Mouse (Mus musculus): ENCODE measurements around the gene Prm3. TPM values are rescaled to one million over a fixed set of nuclear protein-coding genes. Genes with fewer than 3 reads are reported as not detected.
"Not testable (repeated sequence)": the region's sequence is repeated elsewhere in the genome, so short reads cannot be mapped to it uniquely, and the experiment has no call there.

Gene Prm3
- polyA plus RNA-seq, 1 experiment from 2014 or later: not detected

GRCm38 (mm10) chr16:10824536-10824935 is 33.8 kb upstream of the Prm3 start:
- 80% methylated on average over 1 of the region's 1 CpGs for WGBS

GRCm38 (mm10) chr16:10821387-10821786 is 30.7 kb upstream of the Prm3 start:
- Histone ChIP-seq H3K4me3 (replicated peaks) (no peak overlapping the region), H3K9ac (replicated peaks) (no peak overlapping the region), H3K27me3 (replicated peaks) (no peaks in the 10 kb centered on the region), H3K36me3 (no peaks in the 10 kb centered on the region), H3K27ac (replicated peaks) (no peak overlapping the region), H3K4me2 (no peak overlapping the region), H3K4me1 (no peaks in the 10 kb centered on the region), H3K9me3 (replicated peaks) (no peaks in the 10 kb centered on the region)
- 69% methylated on average over 4 of the region's 4 CpGs for WGBS
- ATAC-seq (ENCODE audit: low FRiP score): no peak

More at GRCm38 (mm10) chr16:10824536-10824935, 33.8 kb upstream of the Prm3 start:
- Histone ChIP-seq H3K4me1 (no peaks in the 10 kb centered on the region), H3K27me3 (replicated peaks) (no peaks in the 10 kb centered on the region), H3K4me3 (replicated peaks) (no peak overlapping the region), H3K36me3 (no peaks in the 10 kb centered on the region), H3K9me3 (replicated peaks) (no peaks in the 10 kb centered on the region), H3K4me2 (no peak overlapping the region), H3K27ac (replicated peaks) (no peak overlapping the region), H3K9ac (replicated peaks) (no peak overlapping the region)
- no peak for ATAC-seq (ENCODE audit: low FRiP score)

GRCm38 (mm10) chr16:10819966-10820365 is 29.3 kb upstream of the Prm3 start:
- H3K36me3 ChIP-seq: no peaks in the 10 kb centered on the region
- H3K4me1 ChIP-seq: no peaks in the 10 kb centered on the region
- no peak overlapping the region for H3K4me2 ChIP-seq
- H3K9ac ChIP-seq (replicated peaks): no peak overlapping the region
- H3K4me3 ChIP-seq (replicated peaks): no peak overlapping the region
- ATAC-seq (ENCODE audit: low FRiP score): no peak
- WGBS: 73% methylated on average over 3 of the region's 3 CpGs
- H3K9me3 ChIP-seq (replicated peaks): no peaks in the 10 kb centered on the region
- H3K27me3 ChIP-seq (replicated peaks): no peaks in the 10 kb centered on the region
- H3K27ac ChIP-seq (replicated peaks): no peak overlapping the region

GRCm38 (mm10) chr16:10818579-10819135 is 27.9 kb upstream of the Prm3 start:
- ATAC-seq (ENCODE audit: low FRiP score): no peak
- Histone ChIP-seq H3K36me3 (no peaks in the 10 kb centered on the region), H3K27ac (replicated peaks) (no peak overlapping the region), H3K9me3 (replicated peaks) (no peaks in the 10 kb centered on the region), H3K9ac (replicated peaks) (no peak overlapping the region), H3K4me3 (replicated peaks) (no peak overlapping the region), H3K4me2 (no peak overlapping the region), H3K27me3 (replicated peaks) (no peaks in the 10 kb centered on the region), H3K4me1 (no peaks in the 10 kb centered on the region)
- 82% methylated on average over 4 of the region's 4 CpGs for WGBS

- Histone ChIP-seq H3K27me3 (replicated peaks) (no peaks in the 10 kb centered on the region), H3K36me3 (no peaks in the 10 kb centered on the region), H3K9ac (replicated peaks) (no peak overlapping the region), H3K4me1 (no peaks in the 10 kb centered on the region), H3K27ac (replicated peaks) (no peak overlapping the region), H3K4me3 (replicated peaks) (no peak overlapping the region), H3K4me2 (no peak overlapping the region), H3K9me3 (replicated peaks) (no peaks in the 10 kb centered on the region)
- 94% methylated on average over 4 of the region's 4 CpGs for WGBS
- ATAC-seq (ENCODE audit: low FRiP score): no peak
These were observed 24.1 kb upstream of the Prm3 start for GRCm38 (mm10) chr16:10814864-10815263.

- H3K9me3 ChIP-seq (replicated peaks): no peaks in the 10 kb centered on the region
- no peak overlapping the region for H3K4me3 ChIP-seq (replicated peaks)
- H3K9ac ChIP-seq (replicated peaks): no peak overlapping the region
- H3K36me3 ChIP-seq: no peaks in the 10 kb centered on the region
- H3K4me1 ChIP-seq: no peaks in the 10 kb centered on the region
- no peak overlapping the region for H3K27ac ChIP-seq (replicated peaks)
- no peak for ATAC-seq (ENCODE audit: low FRiP score)
- 80% methylated on average over 4 of the region's 4 CpGs for WGBS
- H3K4me2 ChIP-seq: no peak overlapping the region
- H3K27me3 ChIP-seq (replicated peaks): no peaks in the 10 kb centered on the region
These were observed 23.0 kb upstream of the Prm3 start for GRCm38 (mm10) chr16:10813726-10814125.

- Histone ChIP-seq H3K9me3 (replicated peaks) (no peaks in the 10 kb centered on the region), H3K9ac (replicated peaks) (no peak within 1 kb of the TSS), H3K4me2 (no peak within 1 kb of the TSS), H3K4me1 (no peaks in the 10 kb centered on the region), H3K4me3 (replicated peaks) (no peak within 1 kb of the TSS), H3K27ac (replicated peaks) (peak within 1 kb of the TSS; percentile 42; the same call in 1 of the 2 replicates), H3K27me3 (replicated peaks) (no peaks in the 10 kb centered on the region), H3K36me3 (no peaks in the 10 kb centered on the region)
- ATAC-seq (ENCODE audit: low FRiP score): no peak
- WGBS: 90% methylated on average over 2 of the region's 2 CpGs
These were observed 22.2 kb upstream of the Prm3 start, which contains the start of gene Gm11172 for GRCm38 (mm10) chr16:10812865-10813371. Gene Gm11172 (plus strand): TSS chr16:10812915.

- Histone ChIP-seq H3K4me1 (peaks cover 4% of the 10 kb centered on the region; the same call in 1 of the 2 replicates), H3K27ac (replicated peaks) (no peak overlapping the region), H3K9ac (replicated peaks) (no peak overlapping the region), H3K9me3 (replicated peaks) (no peaks in the 10 kb centered on the region), H3K27me3 (replicated peaks) (no peaks in the 10 kb centered on the region), H3K4me3 (replicated peaks) (no peak overlapping the region), H3K4me2 (no peak overlapping the region), H3K36me3 (no peaks in the 10 kb centered on the region)
- ATAC-seq (ENCODE audit: low FRiP score): no peak
- 94% methylated on average over 1 of the region's 1 CpGs for WGBS
These were observed 19.7 kb upstream of the Prm3 start for GRCm38 (mm10) chr16:10810376-10810775.

GRCm38 (mm10) chr16:10805789-10806527 is 15.2 kb upstream of the Prm3 start, which contains the start of gene Prm1:
Gene Prm1 (minus strand): TSS chr16:10805839.
- Histone ChIP-seq H3K27ac (replicated peaks) (no peak within 1 kb of the TSS), H3K4me2 (no peak within 1 kb of the TSS), H3K9me3 (replicated peaks) (no peaks in the 10 kb centered on the region), H3K4me1 (peaks cover 4% of the 10 kb centered on the region; the same call in 1 of the 2 replicates), H3K9ac (replicated peaks) (no peak within 1 kb of the TSS), H3K36me3 (no peaks in the 10 kb centered on the region), H3K27me3 (replicated peaks) (no peaks in the 10 kb centered on the region), H3K4me3 (replicated peaks) (no peak within 1 kb of the TSS)
- 82% methylated on average over 10 of the region's 10 CpGs for WGBS
- no peak for ATAC-seq (ENCODE audit: low FRiP score)

GRCm38 (mm10) chr16:10802420-10802819 is 11.7 kb upstream of the Prm3 start:
- not testable (repeated sequence) for H3K4me1 ChIP-seq; ATAC-seq (ENCODE audit: low FRiP score); H3K9ac ChIP-seq (replicated peaks); H3K4me2 ChIP-seq; H3K27me3 ChIP-seq (replicated peaks); H3K27ac ChIP-seq (replicated peaks); H3K4me3 ChIP-seq (replicated peaks); H3K9me3 ChIP-seq (replicated peaks); H3K36me3 ChIP-seq
- 88% methylated on average over 3 of the region's 3 CpGs for WGBS

- WGBS: 83% methylated on average over 6 of the region's 6 CpGs
- no peak within 1 kb of the TSS for H3K9ac ChIP-seq (replicated peaks)
- no peak for ATAC-seq (ENCODE audit: low FRiP score)
These were observed 5.3 kb upstream of the Prm3 start, which contains the start of gene Prm2 for GRCm38 (mm10) chr16:10796034-10796433. Gene Prm2 (minus strand): TSS chr16:10796134.

GRCm38 (mm10) chr16:10788866-10789265 is 1.8 kb downstream of the Prm3 start:
- H3K4me2 ChIP-seq: no peak overlapping the region
- H3K27ac ChIP-seq (replicated peaks): no peak overlapping the region
- no peak overlapping the region for H3K4me3 ChIP-seq (replicated peaks)
- no peak overlapping the region for H3K9ac ChIP-seq (replicated peaks)
- H3K36me3 ChIP-seq: no peaks in the 10 kb centered on the region
- 48% methylated on average over 4 of the region's 4 CpGs for WGBS
- ATAC-seq (ENCODE audit: low FRiP score): no peak
- H3K27me3 ChIP-seq (replicated peaks): peaks cover 1% of the 10 kb centered on the region; the same call in 1 of the 2 replicates
- H3K4me1 ChIP-seq: peaks cover 21% of the 10 kb centered on the region
- no peaks in the 10 kb centered on the region for H3K9me3 ChIP-seq (replicated peaks)

More at GRCm38 (mm10) chr16:10796034-10796433, 5.3 kb upstream of the Prm3 start, which contains the start of gene Prm2:
- no peaks in the 10 kb centered on the region for H3K36me3 ChIP-seq
- peaks cover 18% of the 10 kb centered on the region; the same call in 1 of the 2 replicates for H3K27me3 ChIP-seq (replicated peaks)
- no peaks in the 10 kb centered on the region for H3K4me1 ChIP-seq
- H3K4me3 ChIP-seq (replicated peaks): no peak within 1 kb of the TSS
- no peak within 1 kb of the TSS for H3K4me2 ChIP-seq
- no peaks in the 10 kb centered on the region for H3K9me3 ChIP-seq (replicated peaks)
- H3K27ac ChIP-seq (replicated peaks): no peak within 1 kb of the TSS

Data from neural tube, embryonic 15.5 days (tissue).